Mouse (Mus musculus): ENCODE measurements around the gene Vsig10l.
A peak's percentile ranks its signal among the peaks of the same experiment; 100 is the strongest.

DNA sequence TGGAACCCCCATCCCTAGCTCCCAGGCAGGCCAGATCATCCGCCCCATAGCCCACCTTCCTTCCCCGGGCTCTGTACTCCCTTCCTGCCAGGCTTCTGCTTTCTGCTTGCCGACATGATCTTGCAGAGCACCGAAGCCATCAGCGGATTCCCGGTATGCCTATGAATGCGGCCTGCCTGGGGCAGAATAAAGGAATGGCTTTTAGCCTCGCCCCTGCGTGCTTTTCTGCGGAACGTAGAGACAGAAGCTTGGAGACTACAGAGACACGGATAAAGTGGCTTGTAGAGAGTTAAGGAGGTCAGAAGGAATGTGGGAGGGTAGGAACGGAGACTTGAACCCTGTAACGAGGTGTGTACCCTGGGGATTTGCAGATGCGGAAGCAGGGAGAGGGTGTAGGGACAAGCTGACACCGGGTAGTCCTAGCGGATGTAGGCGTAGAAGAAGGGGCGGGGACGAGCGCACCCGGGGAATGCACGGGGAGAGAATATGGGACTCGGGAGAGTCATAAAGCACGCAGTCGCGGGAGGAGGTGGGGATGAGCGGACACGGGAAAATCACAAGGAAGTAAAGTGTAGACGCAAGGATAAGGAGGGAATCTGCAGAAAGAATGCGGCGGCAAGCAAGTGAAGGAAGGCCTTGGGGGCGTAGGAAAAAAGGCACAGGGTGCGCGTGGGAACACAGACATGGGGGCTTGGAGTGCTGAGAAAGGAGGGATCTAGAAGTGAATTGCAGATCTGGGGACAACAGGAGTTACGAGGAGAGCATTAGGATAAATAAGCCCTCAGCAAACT, 19.6 kb upstream of the Vsig10l start:
- TF ChIP-seq CTCF (IDR thresholded peaks at IDR 0.05; ENCODE audit: control insufficient read depth, insufficient read depth, low read length) (no peak), POLR2A (IDR thresholded peaks at IDR 0.05; ENCODE audit: borderline replicate concordance, control insufficient read depth, low read depth, low read length) (peak; percentile 78)
